Mouse (Mus musculus): Measurements from ENCODE around the gene Fbxl13. TPM values are rescaled to one million over a fixed set of nuclear protein-coding genes. Genes with fewer than 3 reads are reported as not detected.

The Fbxl13 gene
- total and polyA plus RNA-seq, 3 experiments: 0.14 to 0.30 (median 0.19) TPM

GRCm38 (mm10) chr5:21478428-21478827, 167.0 kb downstream of the Fbxl13 start:
- H3K36me3 ChIP-seq (replicated peaks in 1 of 2; ENCODE audit: control insufficient read depth in 1 of 2, insufficient read depth in 1 of 2, low read length in 1 of 2): peaks cover 13 to 72% of the 10 kb centered on the region in 2 experiments
- DNase-seq (ENCODE audit: extremely low read depth): no peak
- H3K27me3 ChIP-seq (replicated peaks): no peaks in the 10 kb centered on the region
- dilution Hi-C loops (cut with MboI; ENCODE audit: extremely low pct_ligation_motif_present, extremely low pct_unique_long_range_greater_than_20kb, low sequenced_read_pairs): no loop called here
- TF ChIP-seq NRF1 (IDR thresholded peaks at IDR 0.05; ENCODE audit: low read depth, low read length): no peak
- TF ChIP-seq BHLHE40 (IDR thresholded peaks at IDR 0.05; ENCODE audit: low read depth, low read length): no peak
- no peak for TF ChIP-seq SMC3 (IDR thresholded peaks at IDR 0.05; ENCODE audit: low read depth, low read length)
- no peak for TF ChIP-seq USF1 (IDR thresholded peaks at IDR 0.05; ENCODE audit: low read depth, low read length)
- no peak for TF ChIP-seq SIN3A (IDR thresholded peaks at IDR 0.05; ENCODE audit: low read length)
- TF ChIP-seq ZNF384 (IDR thresholded peaks at IDR 0.05; ENCODE audit: low read depth, low read length): no peak
- no peak for TF ChIP-seq TBP (conservative IDR thresholded peaks at IDR 0.05; ENCODE audit: low read depth, low read length)
- TF ChIP-seq CTCF (conservative IDR thresholded peaks at IDR 0.05 in 1 of 2, IDR thresholded peaks at IDR 0.05 in 1 of 2; ENCODE audit: low read depth in 2 of 2, low read length in 2 of 2): no peak
- H3K9ac ChIP-seq (ENCODE audit: insufficient read depth, low read depth): no peak overlapping the region
- H3K9me3 ChIP-seq (replicated peaks; ENCODE audit: low read length): no peaks in the 10 kb centered on the region
- H3K4me2 ChIP-seq (ENCODE audit: insufficient read depth, low read depth, poor library complexity, severe bottlenecking): no peak overlapping the region
- in situ Hi-C loops (cut with MboI; ENCODE audit: low pct_ligation_motif_present, low pct_unique_long_range_greater_than_20kb, low sequenced_read_pairs): no loop called here
- no peaks in the 10 kb centered on the region for H3K79me2 ChIP-seq (replicated peaks; ENCODE audit: control insufficient read depth, extremely low read depth, insufficient read depth, poor library complexity, severe bottlenecking)
- H3K27ac ChIP-seq (ENCODE audit: insufficient read depth, low read depth): no peak overlapping the region
- peaks cover 0 to 8% of the 10 kb centered on the region in 2 experiments; a peak in 1 of 4 replicates for H3K4me1 ChIP-seq (ENCODE audit: control insufficient read depth in 1 of 2, insufficient read depth in 2 of 2)
- no peak overlapping the region for H3K4me3 ChIP-seq (replicated peaks in 1 of 3; ENCODE audit: low read depth in 2 of 3, low read length in 2 of 3, poor library complexity in 1 of 3)

DNA sequence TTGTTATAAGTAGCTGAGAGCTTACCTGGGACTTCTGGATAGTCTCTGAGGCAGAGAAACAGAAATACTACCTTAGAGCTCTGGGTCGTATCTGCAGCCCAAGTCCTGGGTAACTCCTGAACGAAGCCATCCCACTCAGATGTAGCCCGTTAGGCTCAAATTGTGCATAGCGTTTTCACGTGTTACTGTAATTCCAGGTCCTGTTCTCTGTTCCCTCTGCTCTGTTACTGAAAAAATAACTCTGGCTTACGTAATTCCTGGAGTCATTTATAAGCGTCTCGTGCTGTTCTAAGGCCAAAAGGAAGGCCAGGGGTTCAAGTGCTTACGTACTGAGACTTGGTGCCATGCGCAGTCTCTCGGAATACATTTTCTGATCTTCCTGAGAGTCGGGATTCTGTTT, 177.3 kb downstream of the Fbxl13 start:
- Histone ChIP-seq H3K4me1 (ENCODE audit: control insufficient read depth in 1 of 2, insufficient read depth in 2 of 2) (peaks cover 0 to 6% of the 10 kb centered on the region in 2 experiments; a peak in 1 of 4 replicates), H3K4me2 (ENCODE audit: insufficient read depth, low read depth, poor library complexity, severe bottlenecking) (no peak overlapping the region), H3K9me3 (replicated peaks; ENCODE audit: low read length) (no peaks in the 10 kb centered on the region), H3K27me3 (replicated peaks) (no peaks in the 10 kb centered on the region), H3K4me3 (replicated peaks in 1 of 3; ENCODE audit: low read depth in 2 of 3, low read length in 2 of 3, poor library complexity in 1 of 3) (no peak overlapping the region), H3K27ac (ENCODE audit: insufficient read depth, low read depth) (no peak overlapping the region), H3K36me3 (replicated peaks in 1 of 2; ENCODE audit: control insufficient read depth in 1 of 2, insufficient read depth in 1 of 2, low read length in 1 of 2) (peaks cover 0 to 33% of the 10 kb centered on the region in 2 experiments), H3K79me2 (replicated peaks; ENCODE audit: control insufficient read depth, extremely low read depth, insufficient read depth, poor library complexity, severe bottlenecking) (no peaks in the 10 kb centered on the region), H3K9ac (ENCODE audit: insufficient read depth, low read depth) (no peak overlapping the region)
- dilution Hi-C loops (cut with MboI; ENCODE audit: extremely low pct_ligation_motif_present, extremely low pct_unique_long_range_greater_than_20kb, low sequenced_read_pairs) (no loop called here), in situ Hi-C loops (cut with MboI; ENCODE audit: low pct_ligation_motif_present, low pct_unique_long_range_greater_than_20kb, low sequenced_read_pairs) (no loop called here)
- TF ChIP-seq HCFC1 (IDR thresholded peaks at IDR 0.05; ENCODE audit: low read depth, low read length) (no peak), MEF2A (IDR thresholded peaks at IDR 0.05; ENCODE audit: borderline replicate concordance, low read depth, low read length) (no peak), CHD2 (IDR thresholded peaks at IDR 0.05; ENCODE audit: low read length) (no peak), GABPA (IDR thresholded peaks at IDR 0.05; ENCODE audit: insufficient replicate concordance, low read depth, low read length) (no peak), RAD21 (IDR thresholded peaks at IDR 0.05; ENCODE audit: low read depth, low read length) (no peak), ELF1 (IDR thresholded peaks at IDR 0.05; ENCODE audit: low read depth, low read length) (no peak), EP300 (IDR thresholded peaks at IDR 0.05; ENCODE audit: low read length) (no peak), ZNF384 (IDR thresholded peaks at IDR 0.05; ENCODE audit: low read depth, low read length) (no peak)
- DNase-seq (ENCODE audit: extremely low read depth): no peak

Measured in CH12.LX (cell line).